Mouse (Mus musculus) midbrain, postnatal 0 days (tissue): ENCODE results near the gene Msx1. TPM values are rescaled to one million over a fixed set of nuclear protein-coding genes. Genes with fewer than 3 reads are reported as not detected.

Experiments
- ATAC-seq: fragments of 200-750 bp; cut with Nextera tagmentation; 2 replicates; pipeline ENCODE4 v1.8.0; 2017; ENCODE audit warnings: moderate number of reproducible peaks, mild to moderate bottlenecking, moderate TSS enrichment, moderate library complexity; ENCODE audit not compliant: low FRiP score
- DNase-seq: peaks from one replicate; pipeline ENCODE4 v3.0.0-alpha.2; 2015; ENCODE audit warnings: low spot score
- H3K27ac ChIP-seq: fragments of 300-500 bp; sonication (generic); 2 replicates; pipeline ENCODE4 v1.5.1; 2014; ENCODE audit warnings: low read depth, mild to moderate bottlenecking, low read length, mixed read lengths
- H3K27me3 ChIP-seq: fragments of 300-500 bp; sonication (generic); 2 replicates; pipeline ENCODE4 v1.6.1; 2014; ENCODE audit warnings: low read length, control low read depth, mixed read lengths; ENCODE audit not compliant: insufficient read depth
- H3K36me3 ChIP-seq: fragments of 300-500 bp; sonication (generic); 2 replicates; pipeline ENCODE4 v1.6.1; 2014; ENCODE audit warnings: low read length, control low read depth, mixed read lengths; ENCODE audit not compliant: insufficient read depth
- H3K4me1 ChIP-seq: fragments of 300-500 bp; sonication (generic); 2 replicates; pipeline ENCODE4 v1.6.1; 2014; ENCODE audit warnings: mild to moderate bottlenecking, control low read depth, antibody characterized with exemption, low read length, mixed read lengths; ENCODE audit not compliant: insufficient read depth
- H3K4me2 ChIP-seq: fragments of 300-500 bp; sonication (generic); 2 replicates; pipeline ENCODE4 v1.6.1; 2014; ENCODE audit warnings: low read depth, mild to moderate bottlenecking, low read length, mixed read lengths; ENCODE audit not compliant: poor library complexity, severe bottlenecking
- H3K4me3 ChIP-seq: fragments of 300-500 bp; sonication (generic); 2 replicates; pipeline ENCODE4 v1.5.1; 2014; ENCODE audit warnings: low read depth, mild to moderate bottlenecking, low read length, moderate library complexity
- H3K9ac ChIP-seq: fragments of 300-500 bp; sonication (generic); replicated peaks from 2 replicates; pipeline ENCODE4 v1.6.1; 2014; ENCODE audit warnings: mild to moderate bottlenecking, low read length, moderate library complexity, mixed read lengths; ENCODE audit not compliant: poor library complexity, severe bottlenecking
- H3K9me3 ChIP-seq: fragments of 300-500 bp; sonication (generic); 2 replicates; pipeline ENCODE4 v1.6.1; 2016; ENCODE audit warnings: low read length, control low read depth
- CTCF ChIP-seq: IDR thresholded peaks from 2 replicates; pipeline ENCODE4 v1.5.1; 2016; ENCODE audit warnings: antibody characterized with exemption, mild to moderate bottlenecking
- WGBS: fragments of 180-500 bp; shearing (Covaris S2); extraction: QIAGEN DNeasy Blood & Tissue Kit; methylation state at CpG from one replicate; pipeline ENCODE4 v1.1.7; 2014; 5-methylcytosine and 5-hydroxymethylcytosine counted together
- polyA plus RNA-seq: library from polyadenylated mRNA; unstranded; fragments of >200 nt; fragmentation: Nextera tagmentation; extraction: Ambion mirVana; gene quantifications from 2 replicates; pipeline ENCODE4 v1.2.1, GENCODE M21; 2015
- total RNA-seq: library from RNA; depleted of rRNA; stranded (reverse); fragments of >200 nt; gene quantifications from 2 replicates; pipeline ENCODE4 v1.2.3, GENCODE M21; 2014

Gene Msx1
- total and polyA plus RNA-seq, 2 experiments from 2014 or later: 8.0 to 12.2 TPM

- no peak overlapping the region for H3K9ac ChIP-seq
- no peaks in the 10 kb centered on the region for H3K27me3 ChIP-seq
- H3K9me3 ChIP-seq: no peaks in the 10 kb centered on the region
- 91% methylated on average over 6 of the region's 6 CpGs for WGBS
- no peak overlapping the region for H3K4me2 ChIP-seq
- no peaks in the 10 kb centered on the region for H3K36me3 ChIP-seq
- no peak for TF ChIP-seq CTCF
- no peak for ATAC-seq
- H3K27ac ChIP-seq: no peak overlapping the region
- no peaks in the 10 kb centered on the region for H3K4me1 ChIP-seq
- DNase-seq: no peak
- H3K4me3 ChIP-seq: no peak overlapping the region
Measured at GRCm38 (mm10) chr5:37795691-37796090, 28.7 kb downstream of the Msx1 start.

GRCm38 (mm10) chr5:37792154-37792553 is 32.2 kb downstream of the Msx1 start:
- no peak for ATAC-seq

GRCm38 (mm10) chr5:37784847-37785391 is 39.5 kb downstream of the Msx1 start:
- ATAC-seq (no peak), DNase-seq (no peak)
- Histone ChIP-seq H3K9me3 (no peaks in the 10 kb centered on the region), H3K4me3 (no peak overlapping the region), H3K4me1 (no peaks in the 10 kb centered on the region), H3K9ac (no peak overlapping the region), H3K36me3 (no peaks in the 10 kb centered on the region), H3K27me3 (no peaks in the 10 kb centered on the region), H3K27ac (no peak overlapping the region), H3K4me2 (no peak overlapping the region)
- TF ChIP-seq CTCF: no peak
- WGBS: 77% methylated on average over 9 of the region's 9 CpGs

More at GRCm38 (mm10) chr5:37792154-37792553, 32.2 kb downstream of the Msx1 start:
- H3K27me3 ChIP-seq: no peaks in the 10 kb centered on the region
- WGBS: 59% methylated on average over 5 of the region's 5 CpGs
- TF ChIP-seq CTCF: peak; percentile 20; the same call in 1 of the 2 replicates
- H3K36me3 ChIP-seq: no peaks in the 10 kb centered on the region
- H3K4me3 ChIP-seq: no peak overlapping the region
- H3K4me1 ChIP-seq: no peaks in the 10 kb centered on the region
- no peaks in the 10 kb centered on the region for H3K9me3 ChIP-seq
- no peak overlapping the region for H3K9ac ChIP-seq
- no peak overlapping the region for H3K4me2 ChIP-seq
- H3K27ac ChIP-seq: no peak overlapping the region
- DNase-seq: no peak

- ATAC-seq (no peak), DNase-seq (peak; percentile 14)
- TF ChIP-seq CTCF: no peak
- 55% methylated on average over 8 of the region's 8 CpGs for WGBS
- H3K4me1 ChIP-seq: no peaks in the 10 kb centered on the region
- no peak overlapping the region for H3K9ac ChIP-seq
- H3K9me3 ChIP-seq: no peaks in the 10 kb centered on the region
- H3K27ac ChIP-seq: no peak overlapping the region
- no peaks in the 10 kb centered on the region for H3K27me3 ChIP-seq
- H3K36me3 ChIP-seq: no peaks in the 10 kb centered on the region
- no peak overlapping the region for H3K4me3 ChIP-seq
- no peak overlapping the region for H3K4me2 ChIP-seq
Measured at GRCm38 (mm10) chr5:37783306-37783705, 41.1 kb downstream of the Msx1 start.

GRCm38 (mm10) chr5:37775681-37776080 is 48.7 kb downstream of the Msx1 start:
- 0 out of 2 replicates have a peak, but pooled peaks cover 1% of the 10 kb centered on the region for H3K27me3 ChIP-seq
- H3K4me2 ChIP-seq: no peak overlapping the region
- H3K4me3 ChIP-seq: no peak overlapping the region
- DNase-seq: no peak
- no peak for ATAC-seq
- no peaks in the 10 kb centered on the region for H3K4me1 ChIP-seq
- no peaks in the 10 kb centered on the region for H3K9me3 ChIP-seq
- H3K9ac ChIP-seq: no peak overlapping the region
- 37% methylated on average over 5 of the region's 5 CpGs for WGBS
- TF ChIP-seq CTCF: peak; percentile 51
- H3K36me3 ChIP-seq: no peaks in the 10 kb centered on the region
- no peak overlapping the region for H3K27ac ChIP-seq

- Histone ChIP-seq H3K9me3 (no peaks in the 10 kb centered on the region), H3K4me1 (no peaks in the 10 kb centered on the region), H3K4me3 (no peak overlapping the region), H3K36me3 (no peaks in the 10 kb centered on the region), H3K4me2 (no peak overlapping the region), H3K27ac (no peak overlapping the region), H3K27me3 (0 out of 2 replicates have a peak, but pooled peaks cover 2% of the 10 kb centered on the region), H3K9ac (no peak overlapping the region; the same call in 1 of the 2 replicates)
- WGBS: 71% methylated on average over 4 of the region's 4 CpGs
- ATAC-seq: no peak
- DNase-seq: no peak
- TF ChIP-seq CTCF: no peak
Measured at GRCm38 (mm10) chr5:37774011-37774410, 50.4 kb downstream of the Msx1 start.
